Mouse (Mus musculus) MEL (cell line): ENCODE measurements around the gene Atp6v1g2.

ENCODE experiments used
- NRF1 ChIP-seq: IDR thresholded peaks from 2 replicates; pipeline ENCODE4 v1.6.1; 2014; ENCODE audit warnings: low read depth, mild to moderate bottlenecking, inconsistent platforms, low read length, improper control_type of control experiment, moderate library complexity; ENCODE audit not compliant: poor library complexity, insufficient read depth, severe bottlenecking
- SMC3 ChIP-seq: IDR thresholded peaks from 2 replicates; pipeline ENCODE4 v1.6.1; 2011; ENCODE audit warnings: low read depth, low read length, improper control_type of control experiment

- TF ChIP-seq SMC3 = no peak
- TF ChIP-seq NRF1 = no peak
Observed at GRCm38 (mm10) chr17:35189186-35189585, 44.3 kb upstream of the Atp6v1g2 start.
